ENCODE assay signal across 8 mouse cellular contexts in genomic region chr17:72603118-72603885, GRCm38 (mm10). TPM values are rescaled to one million over a fixed set of nuclear protein-coding genes. Genes with fewer than 3 reads are reported as not detected.
DNase-seq lines count a peak whose midpoint lies in the region; ATAC-seq and TF ChIP-seq lines count a peak whose summit lies in the region.

No protein-coding gene starts in this region.

- peaks cover 4% of the 10 kb centered on the region; the same call in 1 of the 2 replicates for H3K4me1 ChIP-seq in hindbrain, embryonic 11.5 days (replicated peaks; ENCODE audit: control insufficient read depth, insufficient read depth, low read length)
- no peaks in the 10 kb centered on the region for H3K4me1 ChIP-seq in lung, postnatal 0 days (ENCODE audit: insufficient read depth, low read depth, low read length)

- H3K36me3 ChIP-seq in hindbrain, embryonic 11.5 days (ENCODE audit: control insufficient read depth, insufficient read depth, low read length), result no peaks in the 10 kb centered on the region
- H3K36me3 ChIP-seq in lung, postnatal 0 days (ENCODE audit: insufficient read depth, low read length), result no peaks in the 10 kb centered on the region

- WGBS in hindbrain, embryonic 11.5 days, result 1% methylated on average over 39 of the region's 40 CpGs
- WGBS in lung, postnatal 0 days, result 2% methylated on average over 40 of the region's 40 CpGs

- H3K9me3 ChIP-seq in hindbrain, embryonic 11.5 days (ENCODE audit: control insufficient read depth, low read length), result no peaks in the 10 kb centered on the region
- no peaks in the 10 kb centered on the region for H3K9me3 ChIP-seq in lung, postnatal 0 days (ENCODE audit: low read length)

- no peak for TF ChIP-seq EP300 in lung, postnatal 0 days (IDR thresholded peaks at IDR 0.05)

- peak; percentile 76 for DNase-seq in NIH3T3 (ENCODE audit: low read depth)
- DNase-seq in cerebellum, postnatal 14 days, result peak; percentile 36 to 38
- peak; percentile 19 to 28 for DNase-seq in frontal cortex, postnatal 25 days (ENCODE audit: low spot score in 2 of 2)
- peak; percentile 90 for DNase-seq in hindbrain, embryonic 11.5 days (ENCODE audit: low spot score)
- peak; percentile 69 to 72 for DNase-seq in layer of hippocampus, postnatal 10 days (ENCODE audit: low spot score in 2 of 2)
- peak; percentile 80 for DNase-seq in lung, postnatal 0 days (ENCODE audit: low spot score)
- peak; percentile 83 for DNase-seq in ovary, postnatal 36 days (ENCODE audit: low spot score)
- peak; percentile 69 for DNase-seq in urinary bladder, adult 2 months (ENCODE audit: low spot score)

- no peak for TF ChIP-seq CTCF in lung, postnatal 0 days (IDR thresholded peaks at IDR 0.05)

- H3K27me3 ChIP-seq in hindbrain, embryonic 11.5 days (ENCODE audit: control insufficient read depth, insufficient read depth, low read length), result peaks cover 20% of the 10 kb centered on the region
- peaks cover 20% of the 10 kb centered on the region for H3K27me3 ChIP-seq in lung, postnatal 0 days (replicated peaks; ENCODE audit: insufficient read depth, low read length)

- H3K4me2 ChIP-seq in hindbrain, embryonic 11.5 days (replicated peaks; ENCODE audit: low read depth, low read length), result peak overlapping the region; percentile 96
- H3K4me2 ChIP-seq in lung, postnatal 0 days (replicated peaks; ENCODE audit: low read depth, low read length), result no peak overlapping the region

- peak overlapping the region; percentile 31; the same call in 1 of the 2 replicates for H3K9ac ChIP-seq in hindbrain, embryonic 11.5 days (ENCODE audit: low read depth, low read length)
- H3K9ac ChIP-seq in lung, postnatal 0 days (replicated peaks; ENCODE audit: low read depth), result no peak overlapping the region

- peak; percentile 44; the same call in 1 of the 2 replicates for ATAC-seq in hindbrain, embryonic 11.5 days (ENCODE audit: low FRiP score)
- peak; percentile 75 for ATAC-seq in lung, postnatal 0 days

- peak overlapping the region; percentile 54 for H3K4me3 ChIP-seq in hindbrain, embryonic 11.5 days (ENCODE audit: low read depth, low read length)
- no peak overlapping the region for H3K4me3 ChIP-seq in lung, postnatal 0 days (ENCODE audit: low read depth, low read length)

- no peak overlapping the region for H3K27ac ChIP-seq in hindbrain, embryonic 11.5 days (ENCODE audit: low read depth, low read length)
- H3K27ac ChIP-seq in lung, postnatal 0 days (ENCODE audit: low read length), result no peak overlapping the region

RNA-seq across cellular contexts. Expression of gene Alk, which starts 1.1 kb away (rescaled TPM):
- 0.27 and 0.51 TPM in 2 replicates for polyA plus RNA-seq in hindbrain, embryonic 11.5 days (2014; fragmentation: Nextera tagmentation; extraction: Ambion mirVana)
- total RNA-seq in layer of hippocampus, postnatal 10 days (2021), result 1 to 10 TPM; 8.4 to 9.5 TPM
- polyA plus RNA-seq in lung, postnatal 0 days (2015; fragmentation: Nextera tagmentation; extraction: Ambion mirVana), result not detected in 2 replicates
- 0.01 and 0.04 TPM in 2 replicates for polyA plus RNA-seq in urinary bladder, adult 2 months (2012; rRNA removed)

Comparison
In these comparisons a context has a peak if more than half of its experiments do, and no peak if none do; other contexts are left out.
1. DNase-seq: peak in every context shown above with its lines; median percentile 90 in hindbrain, embryonic 11.5 days; 83 in ovary, postnatal 36 days; 80 in lung, postnatal 0 days; 76 in NIH3T3; 70 in layer of hippocampus, postnatal 10 days; 69 in urinary bladder, adult 2 months; 37 in cerebellum, postnatal 14 days; 24 in frontal cortex, postnatal 25 days.